Mouse (Mus musculus) heart, embryonic 11.5 days (tissue): ENCODE data around the gene Jak3. TPM values are rescaled to one million over a fixed set of nuclear protein-coding genes. Genes with fewer than 3 reads are reported as not detected.
"Not testable (repeated sequence)": the region's sequence is repeated elsewhere in the genome, so short reads cannot be mapped to it uniquely, and the experiment has no call there.

Experiments
- ATAC-seq: fragments of 200-750 bp; cut with Nextera tagmentation; replicated peaks from 2 replicates; pipeline ENCODE4 v1.8.0; 2017; ENCODE audit warnings: moderate library complexity; ENCODE audit not compliant: insufficient number of reproducible peaks, low FRiP score, low TSS enrichment
- H3K27ac ChIP-seq: fragments of 300-500 bp; sonication (generic); 2 replicates; pipeline ENCODE4 v1.5.1; 2014; ENCODE audit warnings: mild to moderate bottlenecking, low read depth, low read length
- H3K27me3 ChIP-seq: fragments of 300-500 bp; sonication (generic); 2 replicates; pipeline ENCODE4 v1.6.1; 2014; ENCODE audit warnings: mild to moderate bottlenecking, low read length, mixed read lengths; ENCODE audit not compliant: control insufficient read depth, insufficient read depth
- H3K36me3 ChIP-seq: fragments of 300-500 bp; sonication (generic); 2 replicates; pipeline ENCODE4 v1.6.1; 2014; ENCODE audit warnings: mild to moderate bottlenecking, low read length, moderate library complexity, mixed read lengths; ENCODE audit not compliant: control insufficient read depth, insufficient read depth
- H3K4me1 ChIP-seq: fragments of 300-500 bp; sonication (generic); 2 replicates; pipeline ENCODE4 v1.6.1; 2014; ENCODE audit warnings: low read length; ENCODE audit not compliant: control insufficient read depth, insufficient read depth
- H3K4me2 ChIP-seq: fragments of 300-500 bp; sonication (generic); 2 replicates; pipeline ENCODE4 v1.6.1; 2014; ENCODE audit warnings: mild to moderate bottlenecking, moderate library complexity
- H3K4me3 ChIP-seq: fragments of 300-500 bp; sonication (generic); 2 replicates; pipeline ENCODE4 v1.5.1; 2014; ENCODE audit warnings: low read depth, low read length
- H3K9ac ChIP-seq: fragments of 300-500 bp; sonication (generic); 2 replicates; pipeline ENCODE4 v1.6.1; 2014; ENCODE audit warnings: mild to moderate bottlenecking, low read depth, low read length, moderate library complexity
- H3K9me3 ChIP-seq: fragments of 300-500 bp; sonication (generic); replicated peaks from 2 replicates; pipeline ENCODE4 v1.6.1; 2016; ENCODE audit warnings: low read length; ENCODE audit not compliant: control insufficient read depth
- WGBS: fragments of 180-500 bp; shearing (Covaris S2); extraction: QIAGEN DNeasy Blood & Tissue Kit; methylation state at CpG from one replicate; pipeline ENCODE4 v1.1.7; 2014; ENCODE audit not compliant: insufficient replicate concordance; 5-methylcytosine and 5-hydroxymethylcytosine counted together
- polyA plus RNA-seq: library from polyadenylated mRNA; unstranded; fragments of >200 nt; fragmentation: Nextera tagmentation; extraction: Ambion mirVana; gene quantifications from 2 replicates; pipeline ENCODE4 v1.2.1, GENCODE M21; 2014

The Jak3 gene
- polyA plus RNA-seq, 1 experiment from 2014 or later: 4.9 TPM

DNA sequence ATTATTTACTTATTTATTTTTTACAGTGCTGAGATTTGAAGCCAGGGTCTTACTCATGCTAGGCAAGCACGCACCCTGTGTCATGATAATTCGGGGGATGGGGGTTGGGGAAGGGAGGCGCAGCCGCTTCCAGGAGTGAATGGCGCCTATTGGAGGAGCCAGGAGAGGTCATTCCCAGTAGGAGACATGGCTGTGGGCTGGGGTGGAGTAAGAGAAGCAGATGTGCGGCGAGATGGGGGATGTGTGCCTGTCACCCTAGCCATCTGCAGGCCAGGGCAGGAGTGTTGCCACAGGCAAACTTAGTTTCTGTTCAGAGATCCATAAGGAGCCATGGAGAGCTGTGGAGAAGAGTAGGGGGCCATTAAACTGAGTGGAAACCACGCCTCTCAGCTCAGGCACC, 11.5 kb downstream of the Jak3 start:
- no peak overlapping the region for H3K4me2 ChIP-seq
- H3K4me3 ChIP-seq: no peak overlapping the region
- H3K9me3 ChIP-seq: no peaks in the 10 kb centered on the region
- peaks cover 14% of the 10 kb centered on the region for H3K4me1 ChIP-seq
- no peaks in the 10 kb centered on the region for H3K36me3 ChIP-seq
- no peak overlapping the region for H3K9ac ChIP-seq
- peaks cover 100% of the 10 kb centered on the region for H3K27me3 ChIP-seq
- ATAC-seq: no peak
- 4% methylated on average over 8 of the region's 8 CpGs for WGBS
- no peak overlapping the region for H3K27ac ChIP-seq

DNA sequence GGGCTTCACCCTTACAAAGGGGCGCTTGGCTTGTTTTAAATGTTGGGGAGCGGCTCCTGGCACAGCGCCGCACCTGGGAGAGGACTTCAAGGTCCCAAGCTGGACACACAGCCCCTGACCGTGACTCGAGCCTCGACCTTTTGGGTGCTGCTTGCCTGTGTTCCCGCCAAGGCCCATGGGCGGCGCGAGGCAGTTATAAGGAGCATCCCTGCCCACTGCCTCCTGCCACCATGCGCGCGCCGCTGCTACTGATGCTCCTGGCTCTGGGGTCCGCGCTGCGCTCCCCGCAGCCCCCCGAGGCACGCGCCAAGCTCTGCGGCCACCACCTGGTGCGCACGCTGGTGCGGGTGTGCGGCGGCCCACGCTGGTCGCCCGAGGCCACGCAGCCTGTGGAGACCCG, 12.9 kb downstream of the Jak3 start, which contains the start of gene Insl3:
Gene Insl3, plus strand, starts transcription at position 187 of the 400 bp plus-strand sequence.
- WGBS: 8% methylated on average over 33 of the region's 33 CpGs
- no peak for ATAC-seq
- Histone ChIP-seq H3K4me1 (peaks cover 15% of the 10 kb centered on the region), H3K4me2 (no peak within 1 kb of the TSS), H3K4me3 (no peak within 1 kb of the TSS), H3K27me3 (peaks cover 100% of the 10 kb centered on the region), H3K27ac (no peak within 1 kb of the TSS), H3K9me3 (no peaks in the 10 kb centered on the region), H3K9ac (no peak within 1 kb of the TSS), H3K36me3 (no peaks in the 10 kb centered on the region)

- ATAC-seq: no peak
- Histone ChIP-seq H3K4me2 (no peak overlapping the region), H3K4me3 (no peak overlapping the region), H3K27me3 (peaks cover 82% of the 10 kb centered on the region), H3K4me1 (peaks cover 7% of the 10 kb centered on the region; the same call in 1 of the 2 replicates), H3K27ac (no peak overlapping the region), H3K36me3 (no peaks in the 10 kb centered on the region), H3K9me3 (no peaks in the 10 kb centered on the region), H3K9ac (no peak overlapping the region)
- 8% methylated on average over 30 of the region's 30 CpGs for whole genome bisulfite sequencing
Measured at GRCm38 (mm10) chr8:71692509-71692908, 16.4 kb downstream of the Jak3 start.

DNA sequence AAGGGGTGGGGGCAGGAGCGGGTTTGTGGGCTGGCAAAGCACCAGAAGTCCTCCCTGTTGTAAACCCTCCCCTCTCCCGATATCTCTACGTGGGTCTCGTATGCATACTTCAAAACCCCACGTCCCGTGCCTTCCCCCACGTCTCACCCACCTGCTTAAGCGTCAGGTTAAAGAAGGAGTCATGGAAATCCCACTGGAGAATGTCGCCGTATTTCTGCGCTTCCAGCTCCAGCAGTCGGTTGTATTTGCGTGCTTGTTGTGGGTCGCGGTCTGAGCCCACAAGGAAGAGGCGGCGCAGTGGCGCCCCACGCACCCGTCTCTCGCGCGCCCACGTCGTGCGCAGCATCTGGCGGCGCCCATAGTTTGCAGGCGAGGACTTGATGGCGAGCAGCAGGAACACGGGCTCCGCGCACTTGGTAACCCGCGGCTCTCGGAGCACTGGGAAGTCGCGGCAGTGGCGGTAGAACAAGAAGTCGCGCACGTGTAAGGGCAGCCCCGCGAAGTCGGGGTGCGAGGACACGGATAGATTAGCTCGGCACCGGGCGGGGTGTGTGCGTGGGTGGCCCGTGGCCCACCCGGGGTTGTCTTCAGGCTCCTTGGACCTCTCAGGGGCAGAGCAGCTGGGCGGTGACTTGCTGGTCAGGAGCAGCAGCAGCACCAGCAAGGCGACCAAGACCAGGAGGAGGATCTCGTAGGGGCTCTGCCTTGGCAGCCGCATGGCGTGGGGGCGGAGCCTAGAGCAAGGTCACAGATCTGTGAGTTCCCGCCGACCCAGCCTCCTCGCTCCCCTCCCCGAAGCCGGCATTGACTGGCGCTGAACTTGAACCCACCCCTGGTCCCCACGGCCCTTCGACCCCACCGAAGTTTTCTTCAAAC, 17.3 kb downstream of the Jak3 start:
- Histone ChIP-seq H3K4me1 (0 out of 2 replicates have a peak, but pooled peaks cover 3% of the 10 kb centered on the region), H3K4me2 (peak overlapping the region; percentile 25), H3K27ac (no peak overlapping the region), H3K9ac (no peak overlapping the region), H3K4me3 (peak overlapping the region; percentile 8), H3K27me3 (peaks cover 73% of the 10 kb centered on the region), H3K36me3 (no peaks in the 10 kb centered on the region), H3K9me3 (no peaks in the 10 kb centered on the region)
- ATAC-seq: 0 out of 2 replicates have a peak, but pooled peaks have one; percentile 26
- 13% methylated on average over 67 of the region's 68 CpGs for WGBS

DNA sequence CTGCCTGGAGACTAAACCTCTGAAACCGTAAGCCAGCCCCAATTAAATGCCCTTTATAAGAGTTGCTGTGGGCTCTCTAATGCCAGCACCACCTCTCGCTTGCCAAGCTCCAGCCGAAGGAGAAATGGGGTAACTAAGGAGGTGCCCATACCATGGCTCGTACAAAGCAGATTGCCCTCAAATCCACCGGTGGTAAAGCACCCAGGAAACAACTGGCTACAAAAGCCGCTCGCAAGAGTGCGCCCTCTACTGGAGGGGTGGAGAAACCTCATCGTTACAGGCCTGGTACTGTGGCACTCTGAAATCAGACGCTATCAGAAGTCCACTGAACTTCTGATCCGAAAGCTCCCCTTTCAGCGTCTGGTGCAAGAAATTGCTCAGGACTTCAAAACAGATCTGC, 19.4 kb downstream of the Jak3 start:
- WGBS: 60% methylated on average over 12 of the region's 12 CpGs

GRCm38 (mm10) chr8:71700493-71701269, 24.6 kb downstream of the Jak3 start:
- H3K4me1 ChIP-seq: no peaks in the 10 kb centered on the region
- H3K36me3 ChIP-seq: no peaks in the 10 kb centered on the region
- peak overlapping the region; percentile 27 for H3K4me3 ChIP-seq
- no peaks in the 10 kb centered on the region for H3K9me3 ChIP-seq
- 4% methylated on average over 29 of the region's 29 CpGs for WGBS
- H3K4me2 ChIP-seq: peak overlapping the region; percentile 61
- no peak overlapping the region for H3K27ac ChIP-seq
- H3K9ac ChIP-seq: no peak overlapping the region
- peak; percentile 18; the same call in 1 of the 2 replicates for ATAC-seq
- H3K27me3 ChIP-seq: peaks cover 50% of the 10 kb centered on the region

More for the DNA sequence above, 19.4 kb downstream of the Jak3 start:
- H3K9me3 ChIP-seq, H3K9ac ChIP-seq, H3K4me3 ChIP-seq, H3K4me2 ChIP-seq, H3K27ac ChIP-seq, ATAC-seq, H3K36me3 ChIP-seq, H3K4me1 ChIP-seq: not testable (repeated sequence)
- peaks cover 65% of the 10 kb centered on the region for H3K27me3 ChIP-seq

GRCm38 (mm10) chr8:71701414-71702086, 25.5 kb downstream of the Jak3 start, which contains the start of gene B3gnt3:
Gene B3gnt3 (minus strand): TSS chr8:71701789.
- H3K9ac ChIP-seq: no peak within 1 kb of the TSS
- 15% methylated on average over 32 of the region's 34 CpGs for WGBS
- H3K4me1 ChIP-seq: no peaks in the 10 kb centered on the region
- H3K27ac ChIP-seq: no peak within 1 kb of the TSS
- peak within 1 kb of the TSS; percentile 27 for H3K4me3 ChIP-seq
- H3K36me3 ChIP-seq: no peaks in the 10 kb centered on the region
- H3K9me3 ChIP-seq: no peaks in the 10 kb centered on the region
- ATAC-seq: no peak
- H3K27me3 ChIP-seq: peaks cover 50% of the 10 kb centered on the region
- H3K4me2 ChIP-seq: peak within 1 kb of the TSS; percentile 61

GRCm38 (mm10) chr8:71702087-71702432, 26.0 kb downstream of the Jak3 start:
- no peak for ATAC-seq
- Histone ChIP-seq H3K4me2 (peak overlapping the region; percentile 14; the same call in 1 of the 2 replicates), H3K4me1 (no peaks in the 10 kb centered on the region), H3K9me3 (no peaks in the 10 kb centered on the region), H3K27ac (no peak overlapping the region), H3K4me3 (no peak overlapping the region), H3K36me3 (no peaks in the 10 kb centered on the region), H3K9ac (no peak overlapping the region), H3K27me3 (peaks cover 50% of the 10 kb centered on the region)
- 37% methylated on average over 4 of the region's 4 CpGs for WGBS
